Mouse (Mus musculus): ENCODE measurements at regions not wholly inside any gene's neighbourhood (a gene's known extent, or its start where the extent isn't known, plus 50 kb on each side); places are given as distances from the start of the nearest gene placed in this dataset.

DNA sequence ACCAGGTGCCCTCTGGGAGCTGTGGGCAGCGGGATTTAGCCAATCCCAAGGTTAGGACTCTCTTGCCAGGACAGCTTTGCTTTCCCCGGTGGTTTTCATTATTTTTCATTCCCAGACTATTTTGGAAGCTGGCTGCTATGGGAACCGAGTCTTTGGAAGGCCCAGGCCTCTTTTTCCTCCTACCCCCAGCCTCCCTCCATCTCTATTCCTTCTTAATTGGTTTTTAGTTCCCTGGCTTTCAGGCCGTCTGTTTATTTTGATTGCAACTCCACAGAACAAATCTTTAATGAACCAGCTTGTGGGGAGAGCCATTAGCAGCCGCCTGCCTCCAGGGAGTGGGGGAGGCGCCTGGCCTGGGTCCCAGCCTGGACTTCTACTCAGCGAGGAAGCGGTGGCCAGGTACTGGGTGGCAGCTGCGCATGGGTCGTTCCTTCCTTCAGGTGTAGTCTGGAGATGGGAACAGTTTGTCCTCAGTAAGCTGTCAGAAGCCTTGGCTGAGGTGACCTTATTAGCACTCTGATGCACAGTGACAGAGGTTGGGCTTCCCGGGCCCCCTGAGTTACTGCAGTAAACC is 91.0 kb upstream of the Haao start:
- no peak overlapping the region for H3K4me3 ChIP-seq (replicated peaks)
- H3K9me3 ChIP-seq (replicated peaks) = no peaks in the 10 kb centered on the region
- 74% methylated on average over 11 of the region's 11 CpGs for WGBS (ENCODE audit: insufficient replicate concordance)
- no peaks in the 10 kb centered on the region for H3K36me3 ChIP-seq
- no peak overlapping the region for H3K27ac ChIP-seq
- H3K27me3 ChIP-seq = 0 out of 2 replicates have a peak, but pooled peaks cover 3% of the 10 kb centered on the region
- no peak overlapping the region for H3K9ac ChIP-seq
- DNase-seq = no peak
- H3K4me1 ChIP-seq (replicated peaks) = peaks cover 6% of the 10 kb centered on the region; the same call in 1 of the 2 replicates
- no peak for ATAC-seq (ENCODE audit: low read depth)
- H3K4me2 ChIP-seq = no peak overlapping the region

GRCm38 (mm10) chr17:83937576-83937975 is 89.8 kb upstream of the Haao start:
- 0 out of 2 replicates have a peak, but pooled peaks cover 4% of the 10 kb centered on the region for H3K27me3 ChIP-seq
- peaks cover 6% of the 10 kb centered on the region; the same call in 1 of the 2 replicates for H3K4me1 ChIP-seq (replicated peaks)
- H3K9me3 ChIP-seq (replicated peaks) = no peaks in the 10 kb centered on the region
- H3K36me3 ChIP-seq = no peaks in the 10 kb centered on the region
- WGBS (ENCODE audit: insufficient replicate concordance) = 73% methylated on average over 10 of the region's 10 CpGs
- no peak overlapping the region for H3K4me2 ChIP-seq
- no peak overlapping the region for H3K9ac ChIP-seq
- no peak overlapping the region for H3K4me3 ChIP-seq (replicated peaks)
- ATAC-seq (ENCODE audit: low read depth) = no peak
- no peak overlapping the region for H3K27ac ChIP-seq
- DNase-seq = no peak

DNA sequence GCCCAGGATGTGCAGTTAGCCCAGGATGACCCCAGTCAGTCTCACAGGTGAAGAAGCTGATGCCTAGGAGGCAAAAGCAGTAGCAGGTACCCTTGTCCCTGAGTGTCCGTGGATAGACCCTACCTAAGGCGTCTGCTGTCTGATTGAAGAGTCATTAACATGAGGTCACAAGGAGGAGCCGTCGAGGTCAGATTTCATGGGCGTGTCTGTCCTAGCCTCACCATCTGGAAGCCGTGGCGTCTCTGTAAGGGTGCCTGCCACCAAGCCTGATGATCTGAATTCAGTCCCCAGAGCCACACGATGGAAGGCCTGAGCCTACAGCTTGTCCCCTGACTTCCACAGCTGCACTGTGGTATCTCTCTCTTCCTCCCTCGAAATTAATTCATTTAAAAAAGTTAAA is 88.9 kb upstream of the Haao start:
- H3K4me2 ChIP-seq = no peak overlapping the region
- no peak for DNase-seq
- H3K9me3 ChIP-seq (replicated peaks) = no peaks in the 10 kb centered on the region
- no peak overlapping the region for H3K4me3 ChIP-seq (replicated peaks)
- H3K4me1 ChIP-seq (replicated peaks) = peaks cover 6% of the 10 kb centered on the region; the same call in 1 of the 2 replicates
- whole genome bisulfite sequencing (ENCODE audit: insufficient replicate concordance) = 47% methylated on average over 9 of the region's 9 CpGs
- no peaks in the 10 kb centered on the region for H3K36me3 ChIP-seq
- 0 out of 2 replicates have a peak, but pooled peaks cover 7% of the 10 kb centered on the region for H3K27me3 ChIP-seq
- ATAC-seq (ENCODE audit: low read depth) = no peak
- no peak overlapping the region for H3K27ac ChIP-seq
- H3K9ac ChIP-seq = no peak overlapping the region

- no peaks in the 10 kb centered on the region for H3K9me3 ChIP-seq (replicated peaks)
- H3K4me1 ChIP-seq (replicated peaks) = peaks cover 6% of the 10 kb centered on the region; the same call in 1 of the 2 replicates
- DNase-seq = no peak
- WGBS (ENCODE audit: insufficient replicate concordance) = 31% methylated on average over 1 of the region's 1 CpGs
- H3K27ac ChIP-seq = no peak overlapping the region
- no peak overlapping the region for H3K4me3 ChIP-seq (replicated peaks)
- no peak for ATAC-seq (ENCODE audit: low read depth)
- H3K36me3 ChIP-seq = no peaks in the 10 kb centered on the region
- no peak overlapping the region for H3K4me2 ChIP-seq
- H3K27me3 ChIP-seq = 0 out of 2 replicates have a peak, but pooled peaks cover 7% of the 10 kb centered on the region
- H3K9ac ChIP-seq = no peak overlapping the region
Measured at GRCm38 (mm10) chr17:83935969-83936368, 88.2 kb upstream of the Haao start.

DNA sequence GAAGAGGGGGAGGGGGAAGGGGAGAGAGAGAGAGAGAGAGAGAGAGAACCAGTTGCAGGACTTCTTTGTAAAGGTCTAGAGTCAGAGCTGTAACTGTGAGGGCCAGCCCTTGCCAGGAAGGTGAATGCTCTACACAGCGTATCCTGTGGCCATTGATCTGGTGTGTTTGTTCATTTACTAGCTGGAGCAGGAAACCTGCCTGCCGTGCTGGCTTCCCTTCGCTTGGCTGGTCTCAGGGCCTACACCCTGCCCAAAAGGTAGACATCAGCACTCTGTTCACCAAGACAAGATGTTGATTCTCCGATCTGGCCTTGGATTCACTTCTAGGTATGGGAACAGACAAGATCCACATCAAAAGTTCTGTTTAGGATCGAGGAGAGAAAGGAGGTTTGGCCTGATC is 87.5 kb upstream of the Haao start:
- no peak overlapping the region for H3K4me2 ChIP-seq
- no peak overlapping the region for H3K27ac ChIP-seq
- H3K27me3 ChIP-seq = 0 out of 2 replicates have a peak, but pooled peaks cover 7% of the 10 kb centered on the region
- ATAC-seq (ENCODE audit: low read depth) = no peak
- DNase-seq = no peak
- no peak overlapping the region for H3K4me3 ChIP-seq (replicated peaks)
- no peak overlapping the region for H3K9ac ChIP-seq
- WGBS (ENCODE audit: insufficient replicate concordance) = 55% methylated on average over 5 of the region's 5 CpGs
- no peaks in the 10 kb centered on the region for H3K36me3 ChIP-seq
- no peaks in the 10 kb centered on the region for H3K9me3 ChIP-seq (replicated peaks)
- H3K4me1 ChIP-seq (replicated peaks) = peaks cover 6% of the 10 kb centered on the region; the same call in 1 of the 2 replicates

DNA sequence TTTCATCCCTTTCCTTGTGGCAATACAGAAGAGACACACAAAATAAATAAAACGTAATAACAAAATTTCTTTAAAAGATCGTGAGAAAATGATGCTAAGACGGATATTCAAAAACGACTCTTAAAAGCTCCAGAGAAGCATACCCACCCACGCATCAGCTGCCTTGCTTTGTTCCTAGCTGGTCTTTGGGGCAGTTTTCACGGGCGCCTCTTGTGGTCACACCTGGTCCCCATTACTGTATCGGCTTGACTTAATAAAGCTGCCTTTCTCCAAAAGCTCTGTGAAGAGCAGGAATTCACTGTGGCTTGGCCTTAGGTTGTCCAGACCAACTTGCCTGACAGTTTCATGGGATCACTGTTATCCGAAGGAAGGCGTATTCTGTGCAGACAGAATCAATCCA is 86.0 kb upstream of the Haao start:
- DNase-seq = no peak
- 74% methylated on average over 10 of the region's 10 CpGs for WGBS (ENCODE audit: insufficient replicate concordance)
- ATAC-seq (ENCODE audit: low read depth) = no peak

GRCm38 (mm10) chr17:83930401-83930800 is 82.6 kb upstream of the Haao start:
- H3K27ac ChIP-seq = no peak overlapping the region
- no peak for ATAC-seq (ENCODE audit: low read depth)
- 0 out of 2 replicates have a peak, but pooled peaks cover 4% of the 10 kb centered on the region for H3K27me3 ChIP-seq
- no peaks in the 10 kb centered on the region for H3K9me3 ChIP-seq (replicated peaks)
- H3K9ac ChIP-seq = no peak overlapping the region
- DNase-seq = no peak
- no peak overlapping the region for H3K4me3 ChIP-seq (replicated peaks)
- H3K4me2 ChIP-seq = no peak overlapping the region
- H3K36me3 ChIP-seq = no peaks in the 10 kb centered on the region
- H3K4me1 ChIP-seq (replicated peaks) = no peaks in the 10 kb centered on the region
- 75% methylated on average over 5 of the region's 5 CpGs for WGBS (ENCODE audit: insufficient replicate concordance)

More for the DNA sequence above, 86.0 kb upstream of the Haao start:
- H3K36me3 ChIP-seq = no peaks in the 10 kb centered on the region
- 0 out of 2 replicates have a peak, but pooled peaks cover 4% of the 10 kb centered on the region for H3K27me3 ChIP-seq
- no peak overlapping the region for H3K4me3 ChIP-seq (replicated peaks)
- peaks cover 6% of the 10 kb centered on the region; the same call in 1 of the 2 replicates for H3K4me1 ChIP-seq (replicated peaks)
- no peak overlapping the region for H3K4me2 ChIP-seq
- no peak overlapping the region for H3K27ac ChIP-seq
- H3K9ac ChIP-seq = no peak overlapping the region
- no peaks in the 10 kb centered on the region for H3K9me3 ChIP-seq (replicated peaks)

DNA sequence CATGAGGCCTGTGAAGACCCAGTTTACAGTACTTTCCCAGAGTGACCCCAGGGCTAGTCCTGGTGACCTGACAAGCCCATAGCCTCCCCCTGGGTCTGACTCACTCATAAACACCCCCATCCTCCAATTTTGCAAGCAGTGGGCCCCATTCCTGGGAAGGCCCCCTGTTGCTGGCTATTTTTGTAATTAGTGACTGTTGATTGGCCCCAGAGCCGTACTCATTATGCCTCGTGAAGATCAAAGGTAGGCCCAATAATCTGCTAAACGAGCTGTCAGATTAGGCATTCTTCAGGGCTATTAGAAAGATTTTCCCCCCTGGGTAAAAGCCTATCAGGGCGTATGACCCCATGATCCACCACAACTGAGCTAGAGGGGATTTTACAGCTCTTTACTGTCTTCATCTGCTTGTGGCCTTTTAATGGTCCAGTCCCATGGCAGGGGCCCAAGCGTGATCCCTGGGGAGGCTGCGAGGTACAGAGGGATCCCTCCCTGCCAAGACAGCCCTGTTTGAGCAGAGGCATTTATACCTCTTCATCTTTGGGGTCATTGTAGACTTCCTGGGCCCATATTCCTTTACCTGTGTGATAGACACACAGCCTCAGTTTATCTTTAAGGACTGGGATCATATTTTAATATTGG is 80.1 kb upstream of the Haao start:
- Histone ChIP-seq H3K9me3 (replicated peaks) (no peaks in the 10 kb centered on the region), H3K36me3 (no peaks in the 10 kb centered on the region), H3K4me2 (no peak overlapping the region), H3K4me3 (replicated peaks) (no peak overlapping the region), H3K9ac (no peak overlapping the region), H3K4me1 (replicated peaks) (peaks cover 17% of the 10 kb centered on the region), H3K27me3 (0 out of 2 replicates have a peak, but pooled peaks cover 4% of the 10 kb centered on the region), H3K27ac (no peak overlapping the region)
- WGBS (ENCODE audit: insufficient replicate concordance) = 73% methylated on average over 6 of the region's 6 CpGs
- no peak for ATAC-seq (ENCODE audit: low read depth)
- DNase-seq = no peak

DNA sequence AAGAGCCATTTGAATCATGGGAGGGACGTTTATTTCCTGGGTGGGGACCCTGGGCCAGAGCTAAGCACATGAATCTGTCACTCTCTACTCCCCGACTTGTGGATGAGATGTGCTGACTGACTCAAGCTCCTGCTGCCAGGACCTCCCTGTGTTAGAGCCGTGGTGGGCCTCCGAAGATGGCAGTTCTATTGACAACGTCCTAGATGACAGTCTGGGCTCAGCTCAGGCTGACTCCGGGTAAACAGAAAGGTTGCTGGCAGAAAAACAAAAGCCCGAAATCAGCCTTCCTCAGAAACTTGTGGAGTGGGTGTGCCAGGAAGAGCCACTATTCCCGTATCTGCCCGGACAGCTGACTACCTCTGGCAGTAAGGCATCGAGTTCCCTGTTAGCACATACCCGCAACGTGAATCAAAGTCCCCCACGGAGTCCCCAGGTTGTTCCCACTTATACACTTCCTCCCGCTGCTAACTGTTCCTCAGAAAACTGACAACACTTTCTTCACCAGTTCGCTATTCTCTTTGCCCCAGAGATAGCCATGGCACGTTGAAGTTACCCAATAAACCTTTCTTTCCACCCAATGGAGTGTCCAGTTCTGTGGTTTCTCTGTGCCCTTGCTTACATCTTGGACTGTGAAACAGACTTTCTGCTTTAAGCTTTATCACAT is 76.6 kb upstream of the Haao start:
- no peak overlapping the region for H3K27ac ChIP-seq
- ATAC-seq (ENCODE audit: low read depth) (no peak), DNase-seq (no peak)
- no peaks in the 10 kb centered on the region for H3K27me3 ChIP-seq
- H3K4me2 ChIP-seq = no peak overlapping the region
- peaks cover 25% of the 10 kb centered on the region for H3K4me1 ChIP-seq (replicated peaks)
- no peaks in the 10 kb centered on the region for H3K36me3 ChIP-seq
- H3K9me3 ChIP-seq (replicated peaks) = no peaks in the 10 kb centered on the region
- H3K4me3 ChIP-seq (replicated peaks) = no peak overlapping the region
- no peak overlapping the region for H3K9ac ChIP-seq
- 37% methylated on average over 16 of the region's 16 CpGs for WGBS (ENCODE audit: insufficient replicate concordance)

- H3K27me3 ChIP-seq = no peaks in the 10 kb centered on the region
- peaks cover 41% of the 10 kb centered on the region for H3K4me1 ChIP-seq (replicated peaks)
- no peak for ATAC-seq (ENCODE audit: low read depth)
- no peak for DNase-seq
- no peak overlapping the region for H3K4me3 ChIP-seq (replicated peaks)
- no peak overlapping the region for H3K4me2 ChIP-seq
- H3K27ac ChIP-seq = no peak overlapping the region
- 68% methylated on average over 8 of the region's 8 CpGs for WGBS (ENCODE audit: insufficient replicate concordance)
- no peak overlapping the region for H3K9ac ChIP-seq
- no peaks in the 10 kb centered on the region for H3K36me3 ChIP-seq
- no peaks in the 10 kb centered on the region for H3K9me3 ChIP-seq (replicated peaks)
Measured at GRCm38 (mm10) chr17:83920894-83921293, 73.1 kb upstream of the Haao start.

DNA sequence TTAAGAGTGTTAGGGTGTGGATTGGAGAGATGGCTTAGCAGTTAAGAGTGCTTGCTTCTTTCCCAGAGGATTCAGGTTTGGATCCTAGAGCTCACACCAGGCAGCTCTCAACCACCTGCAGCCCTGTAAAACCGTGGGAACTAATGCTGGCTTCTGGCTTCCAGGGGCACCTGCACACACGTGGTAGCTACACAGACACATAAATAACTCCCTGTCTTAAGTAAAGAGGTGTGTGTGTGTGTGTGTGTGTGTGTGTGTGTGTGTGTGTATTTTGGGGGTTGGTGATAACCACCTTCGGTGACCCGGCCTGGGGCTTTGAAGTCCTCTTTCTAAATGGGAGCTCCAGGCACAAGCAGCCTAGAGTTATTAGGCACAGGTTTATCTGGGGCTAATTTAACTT is 72.5 kb upstream of the Haao start:
- Histone ChIP-seq H3K4me2 (no peak overlapping the region), H3K4me3 (replicated peaks) (no peak overlapping the region), H3K36me3 (no peaks in the 10 kb centered on the region), H3K27me3 (no peaks in the 10 kb centered on the region), H3K9ac (no peak overlapping the region), H3K9me3 (replicated peaks) (no peaks in the 10 kb centered on the region), H3K4me1 (replicated peaks) (peaks cover 43% of the 10 kb centered on the region), H3K27ac (no peak overlapping the region)
- WGBS (ENCODE audit: insufficient replicate concordance) = 27% methylated on average over 4 of the region's 4 CpGs
- DNase-seq (no peak), ATAC-seq (ENCODE audit: low read depth) (no peak)
